Mouse (Mus musculus) stomach, embryonic 16.5 days (tissue): Measurements from ENCODE around the gene Aldh4a1. TPM values are rescaled to one million over a fixed set of nuclear protein-coding genes. Genes with fewer than 3 reads are reported as not detected.

Experiments used
- ATAC-seq: fragments of 200-750 bp; cut with Nextera tagmentation; 2 replicates; pipeline ENCODE4 v1.8.0; 2017; ENCODE audit warnings: moderate number of reproducible peaks, moderate TSS enrichment; ENCODE audit not compliant: insufficient read depth, low FRiP score
- H3K27ac ChIP-seq: fragments of 300-500 bp; sonication (generic); 2 replicates; pipeline ENCODE4 v1.5.1; 2014; ENCODE audit warnings: low read length
- H3K27me3 ChIP-seq: fragments of 300-500 bp; sonication (generic); 2 replicates; pipeline ENCODE4 v1.6.1; 2014; ENCODE audit warnings: low read length, control low read depth, mixed read lengths; ENCODE audit not compliant: control insufficient read depth, insufficient read depth
- H3K36me3 ChIP-seq: fragments of 300-500 bp; sonication (generic); 2 replicates; pipeline ENCODE4 v1.6.1; 2014; ENCODE audit warnings: low read length; ENCODE audit not compliant: control insufficient read depth, insufficient read depth
- H3K4me1 ChIP-seq: fragments of 300-500 bp; sonication (generic); 2 replicates; pipeline ENCODE4 v1.6.1; 2014; ENCODE audit warnings: low read length, control low read depth, mixed read lengths; ENCODE audit not compliant: control insufficient read depth, insufficient read depth
- H3K4me2 ChIP-seq: fragments of 300-500 bp; sonication (generic); 2 replicates; pipeline ENCODE4 v1.6.1; 2014; ENCODE audit warnings: low read depth, low read length, mixed read lengths
- H3K4me3 ChIP-seq: fragments of 300-500 bp; sonication (generic); replicated peaks from 2 replicates; pipeline ENCODE4 v1.5.1; 2014; ENCODE audit warnings: mild to moderate bottlenecking, low read length
- H3K9ac ChIP-seq: fragments of 300-500 bp; sonication (generic); 2 replicates; pipeline ENCODE4 v1.6.1; 2014; ENCODE audit warnings: low read length
- H3K9me3 ChIP-seq: fragments of 300-500 bp; sonication (generic); replicated peaks from 2 replicates; pipeline ENCODE4 v1.6.1; 2016; ENCODE audit warnings: low read length, control low read depth; ENCODE audit not compliant: control insufficient read depth
- WGBS: fragments of 180-500 bp; shearing (Covaris S2); extraction: QIAGEN DNeasy Blood & Tissue Kit; methylation state at CpG from one replicate; pipeline ENCODE4 v1.1.7; 2014; 5-methylcytosine and 5-hydroxymethylcytosine counted together
- polyA plus RNA-seq: library from polyadenylated mRNA; unstranded; fragments of >200 nt; fragmentation: Nextera tagmentation; extraction: Ambion mirVana; gene quantifications from 2 replicates; pipeline ENCODE4 v1.2.1, GENCODE M21; 2015

Gene Aldh4a1
- polyA plus RNA-seq, 1 experiment from 2014 or later = 35.9 TPM

- peak overlapping the region; percentile 46 for H3K4me2 ChIP-seq
- H3K4me3 ChIP-seq = no peak overlapping the region
- H3K4me1 ChIP-seq = peaks cover 68% of the 10 kb centered on the region
- no peak for ATAC-seq
- H3K27ac ChIP-seq = peak overlapping the region; percentile 95
- no peaks in the 10 kb centered on the region for H3K27me3 ChIP-seq
- WGBS = 21% methylated on average over 13 of the region's 13 CpGs
- peak overlapping the region; percentile 49 for H3K9ac ChIP-seq
- no peaks in the 10 kb centered on the region for H3K9me3 ChIP-seq
- H3K36me3 ChIP-seq = no peaks in the 10 kb centered on the region
Measured at GRCm38 (mm10) chr4:139598356-139598755, 24.3 kb upstream of the Aldh4a1 start.

- peak; percentile 80 for ATAC-seq
- Histone ChIP-seq H3K36me3 (no peaks in the 10 kb centered on the region), H3K4me3 (peak overlapping the region; percentile 25), H3K4me2 (peak overlapping the region; percentile 46), H3K27me3 (no peaks in the 10 kb centered on the region), H3K9ac (peak overlapping the region; percentile 63), H3K4me1 (peaks cover 68% of the 10 kb centered on the region), H3K27ac (peak overlapping the region; percentile 95), H3K9me3 (no peaks in the 10 kb centered on the region)
- WGBS = 1% methylated on average over 12 of the region's 12 CpGs
Measured at GRCm38 (mm10) chr4:139598950-139599518, 23.6 kb upstream of the Aldh4a1 start.

- no peaks in the 10 kb centered on the region for H3K27me3 ChIP-seq
- no peak overlapping the region for H3K4me3 ChIP-seq
- 41% methylated on average over 7 of the region's 7 CpGs for WGBS
- H3K27ac ChIP-seq = peak overlapping the region; percentile 85
- H3K4me1 ChIP-seq = peaks cover 52% of the 10 kb centered on the region
- peak overlapping the region; percentile 49; the same call in 1 of the 2 replicates for H3K9ac ChIP-seq
- ATAC-seq = no peak; the same call in 1 of the 2 replicates
- H3K4me2 ChIP-seq = peak overlapping the region; percentile 30; the same call in 1 of the 2 replicates
- H3K9me3 ChIP-seq = no peaks in the 10 kb centered on the region
- no peaks in the 10 kb centered on the region for H3K36me3 ChIP-seq
Measured at GRCm38 (mm10) chr4:139601519-139602356, 20.9 kb upstream of the Aldh4a1 start.

- Histone ChIP-seq H3K9ac (peak within 1 kb of the TSS; percentile 49; the same call in 1 of the 2 replicates), H3K27ac (peak within 1 kb of the TSS; percentile 85), H3K4me2 (peak within 1 kb of the TSS; percentile 30; the same call in 1 of the 2 replicates), H3K27me3 (no peaks in the 10 kb centered on the region), H3K4me1 (peaks cover 43% of the 10 kb centered on the region), H3K36me3 (no peaks in the 10 kb centered on the region), H3K4me3 (no peak within 1 kb of the TSS), H3K9me3 (no peaks in the 10 kb centered on the region)
- no peak for ATAC-seq
- WGBS = 50% methylated on average over 14 of the region's 14 CpGs
Measured at GRCm38 (mm10) chr4:139602357-139603244, 20.1 kb upstream of the Aldh4a1 start, which contains the start of gene Gm21969. Gene Gm21969, plus strand, starts transcription at chr4:139603186.

GRCm38 (mm10) chr4:139605216-139605615 lies 17.4 kb upstream of the Aldh4a1 start:
- Histone ChIP-seq H3K9me3 (no peaks in the 10 kb centered on the region), H3K27ac (no peak overlapping the region), H3K36me3 (no peaks in the 10 kb centered on the region), H3K4me1 (peaks cover 21% of the 10 kb centered on the region), H3K4me2 (no peak overlapping the region), H3K9ac (no peak overlapping the region), H3K27me3 (no peaks in the 10 kb centered on the region), H3K4me3 (no peak overlapping the region)
- 85% methylated on average over 11 of the region's 11 CpGs for WGBS
- no peak for ATAC-seq

GRCm38 (mm10) chr4:139606732-139607131 lies 15.9 kb upstream of the Aldh4a1 start:
- Histone ChIP-seq H3K4me3 (no peak overlapping the region), H3K4me2 (no peak overlapping the region), H3K9me3 (no peaks in the 10 kb centered on the region), H3K27me3 (no peaks in the 10 kb centered on the region), H3K27ac (no peak overlapping the region), H3K9ac (no peak overlapping the region), H3K36me3 (no peaks in the 10 kb centered on the region), H3K4me1 (peaks cover 18% of the 10 kb centered on the region)
- ATAC-seq = no peak
- 91% methylated on average over 5 of the region's 5 CpGs for WGBS

GRCm38 (mm10) chr4:139608975-139609374 lies 13.7 kb upstream of the Aldh4a1 start:
- ATAC-seq = no peak

GRCm38 (mm10) chr4:139610954-139611353 lies 11.7 kb upstream of the Aldh4a1 start:
- no peak overlapping the region for H3K4me3 ChIP-seq
- 62% methylated on average over 6 of the region's 6 CpGs for whole genome bisulfite sequencing
- H3K9ac ChIP-seq = peak overlapping the region; percentile 35
- no peaks in the 10 kb centered on the region; the same call in 1 of the 2 replicates for H3K27me3 ChIP-seq
- H3K4me2 ChIP-seq = no peak overlapping the region; the same call in 1 of the 2 replicates
- peak overlapping the region; percentile 67 for H3K27ac ChIP-seq
- H3K4me1 ChIP-seq = 0 out of 2 replicates have a peak, but pooled peaks cover 2% of the 10 kb centered on the region
- peaks cover 8% of the 10 kb centered on the region; the same call in 1 of the 2 replicates for H3K9me3 ChIP-seq
- peaks cover 18% of the 10 kb centered on the region for H3K36me3 ChIP-seq
- no peak for ATAC-seq

More at GRCm38 (mm10) chr4:139608975-139609374, 13.7 kb upstream of the Aldh4a1 start:
- Histone ChIP-seq H3K9me3 (peaks cover 8% of the 10 kb centered on the region; the same call in 1 of the 2 replicates), H3K27ac (no peak overlapping the region), H3K4me2 (no peak overlapping the region), H3K36me3 (peaks cover 9% of the 10 kb centered on the region; the same call in 1 of the 2 replicates), H3K27me3 (no peaks in the 10 kb centered on the region), H3K4me3 (no peak overlapping the region), H3K9ac (no peak overlapping the region), H3K4me1 (0 out of 2 replicates have a peak, but pooled peaks cover 2% of the 10 kb centered on the region)
- WGBS = 57% methylated on average over 4 of the region's 4 CpGs
